Mouse (Mus musculus) liver, embryonic 16.5 days (tissue): ENCODE data around the gene Sacm1l. TPM values are rescaled to one million over a fixed set of nuclear protein-coding genes. Genes with fewer than 3 reads are reported as not detected.
A peak's percentile ranks its signal among the peaks of the same experiment; 100 is the strongest.

Experiments used
- ATAC-seq: fragments of 200-750 bp; cut with Nextera tagmentation; 2 replicates; pipeline ENCODE4 v1.8.0; 2017; ENCODE audit warnings: low read depth, mild to moderate bottlenecking, moderate number of reproducible peaks, moderate library complexity
- H3K27ac ChIP-seq: fragments of 300-500 bp; sonication (generic); 2 replicates; pipeline ENCODE4 v1.5.1; 2014; ENCODE audit warnings: mild to moderate bottlenecking, low read length
- H3K27me3 ChIP-seq: fragments of 300-500 bp; sonication (generic); 2 replicates; pipeline ENCODE4 v1.6.1; 2014; ENCODE audit warnings: low read depth, low read length, mixed read lengths; ENCODE audit not compliant: control insufficient read depth, insufficient read depth
- H3K36me3 ChIP-seq: fragments of 300-500 bp; sonication (generic); 2 replicates; pipeline ENCODE4 v1.6.1; 2014; ENCODE audit warnings: mild to moderate bottlenecking; ENCODE audit not compliant: control insufficient read depth, insufficient read depth
- H3K4me1 ChIP-seq: fragments of 300-500 bp; sonication (generic); 2 replicates; pipeline ENCODE4 v1.6.1; 2014; ENCODE audit warnings: low read depth, low read length, mixed read lengths; ENCODE audit not compliant: control insufficient read depth
- H3K4me2 ChIP-seq: fragments of 300-500 bp; sonication (generic); 2 replicates; pipeline ENCODE4 v1.6.1; 2014; ENCODE audit warnings: low read depth, low read length, mixed read lengths
- H3K4me3 ChIP-seq: fragments of 300-500 bp; sonication (generic); 2 replicates; pipeline ENCODE4 v1.5.1; 2014; ENCODE audit warnings: low read depth, mild to moderate bottlenecking, low read length
- H3K9ac ChIP-seq: fragments of 300-500 bp; sonication (generic); 2 replicates; pipeline ENCODE4 v1.6.1; 2014; ENCODE audit warnings: low read depth, low read length
- H3K9me3 ChIP-seq: fragments of 300-500 bp; sonication (generic); replicated peaks from 2 replicates; pipeline ENCODE4 v1.6.1; 2016; ENCODE audit warnings: low read length; ENCODE audit not compliant: control insufficient read depth
- WGBS: fragments of 180-500 bp; shearing (Covaris S2); extraction: QIAGEN DNeasy Blood & Tissue Kit; methylation state at CpG from one replicate; pipeline ENCODE4 v1.1.7; 2014; ENCODE audit not compliant: insufficient replicate concordance; 5-methylcytosine and 5-hydroxymethylcytosine counted together
- polyA plus RNA-seq: library from polyadenylated mRNA; unstranded; fragments of >200 nt; fragmentation: Nextera tagmentation; extraction: Ambion mirVana; gene quantifications from 2 replicates; pipeline ENCODE4 v1.2.1, GENCODE M21; 2015

Sacm1l gene
- polyA plus RNA-seq, 1 experiment from 2014 or later = 25.7 TPM

DNA sequence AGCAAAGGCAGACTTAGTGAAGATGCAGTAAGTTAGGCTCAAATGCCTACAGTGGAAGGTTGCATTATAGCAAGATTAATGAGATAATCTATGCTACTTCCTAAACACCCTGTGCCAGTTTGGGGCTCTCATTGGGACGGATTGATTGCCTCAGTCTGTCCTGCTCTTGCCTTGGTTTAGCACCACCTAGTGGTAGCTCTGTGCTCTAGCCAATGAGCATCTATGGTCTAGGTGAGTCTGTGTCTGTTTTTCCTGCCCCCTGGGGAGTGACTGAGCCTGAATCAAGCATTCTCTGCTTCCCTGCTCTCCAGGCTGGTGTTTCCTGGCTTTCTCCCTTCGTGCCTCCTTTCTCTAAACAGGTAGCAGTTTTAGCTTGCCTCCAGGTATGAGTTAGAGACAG lies 25.2 kb upstream of the Sacm1l start:
- 1% methylated on average over 2 of the region's 2 CpGs for WGBS
- peak; percentile 85 for ATAC-seq
- no peak overlapping the region for H3K27ac ChIP-seq
- H3K27me3 ChIP-seq = no peaks in the 10 kb centered on the region
- no peaks in the 10 kb centered on the region; the same call in 1 of the 2 replicates for H3K4me1 ChIP-seq
- no peak overlapping the region for H3K9ac ChIP-seq
- peaks cover 9% of the 10 kb centered on the region; the same call in 1 of the 2 replicates for H3K36me3 ChIP-seq
- no peak overlapping the region for H3K4me3 ChIP-seq
- H3K4me2 ChIP-seq = no peak overlapping the region
- no peaks in the 10 kb centered on the region for H3K9me3 ChIP-seq

GRCm38 (mm10) chr9:123505598-123505997 lies 24.0 kb upstream of the Sacm1l start:
- H3K4me1 ChIP-seq = no peaks in the 10 kb centered on the region; the same call in 1 of the 2 replicates
- no peak overlapping the region for H3K27ac ChIP-seq
- H3K4me3 ChIP-seq = no peak overlapping the region
- H3K36me3 ChIP-seq = peaks cover 9% of the 10 kb centered on the region; the same call in 1 of the 2 replicates
- WGBS = 64% methylated on average over 1 of the region's 1 CpGs
- no peak overlapping the region for H3K4me2 ChIP-seq
- no peaks in the 10 kb centered on the region for H3K9me3 ChIP-seq
- ATAC-seq = no peak
- no peaks in the 10 kb centered on the region for H3K27me3 ChIP-seq
- no peak overlapping the region for H3K9ac ChIP-seq

GRCm38 (mm10) chr9:123506270-123507146 lies 23.1 kb upstream of the Sacm1l start:
- Histone ChIP-seq H3K4me3 (no peak overlapping the region), H3K9me3 (no peaks in the 10 kb centered on the region), H3K27me3 (no peaks in the 10 kb centered on the region), H3K27ac (no peak overlapping the region), H3K4me2 (no peak overlapping the region), H3K36me3 (peaks cover 12% of the 10 kb centered on the region; the same call in 1 of the 2 replicates), H3K9ac (no peak overlapping the region), H3K4me1 (no peaks in the 10 kb centered on the region; the same call in 1 of the 2 replicates)
- no peak for ATAC-seq
- WGBS = 71% methylated on average over 4 of the region's 4 CpGs

GRCm38 (mm10) chr9:123507380-123507779 lies 22.2 kb upstream of the Sacm1l start:
- Histone ChIP-seq H3K9me3 (no peaks in the 10 kb centered on the region), H3K27me3 (no peaks in the 10 kb centered on the region), H3K4me1 (no peaks in the 10 kb centered on the region; the same call in 1 of the 2 replicates), H3K4me3 (no peak overlapping the region), H3K4me2 (no peak overlapping the region), H3K9ac (no peak overlapping the region), H3K36me3 (peaks cover 10% of the 10 kb centered on the region; the same call in 1 of the 2 replicates), H3K27ac (no peak overlapping the region)
- 75% methylated on average over 2 of the region's 2 CpGs for WGBS
- no peak for ATAC-seq

- Histone ChIP-seq H3K27me3 (no peaks in the 10 kb centered on the region), H3K36me3 (peaks cover 2% of the 10 kb centered on the region; the same call in 1 of the 2 replicates), H3K9ac (no peak overlapping the region), H3K9me3 (no peaks in the 10 kb centered on the region), H3K27ac (no peak overlapping the region), H3K4me2 (no peak overlapping the region), H3K4me1 (no peaks in the 10 kb centered on the region; the same call in 1 of the 2 replicates), H3K4me3 (no peak overlapping the region)
- 75% methylated on average over 2 of the region's 2 CpGs for WGBS
- ATAC-seq = no peak
Observed at GRCm38 (mm10) chr9:123508986-123509385, 20.6 kb upstream of the Sacm1l start.

DNA sequence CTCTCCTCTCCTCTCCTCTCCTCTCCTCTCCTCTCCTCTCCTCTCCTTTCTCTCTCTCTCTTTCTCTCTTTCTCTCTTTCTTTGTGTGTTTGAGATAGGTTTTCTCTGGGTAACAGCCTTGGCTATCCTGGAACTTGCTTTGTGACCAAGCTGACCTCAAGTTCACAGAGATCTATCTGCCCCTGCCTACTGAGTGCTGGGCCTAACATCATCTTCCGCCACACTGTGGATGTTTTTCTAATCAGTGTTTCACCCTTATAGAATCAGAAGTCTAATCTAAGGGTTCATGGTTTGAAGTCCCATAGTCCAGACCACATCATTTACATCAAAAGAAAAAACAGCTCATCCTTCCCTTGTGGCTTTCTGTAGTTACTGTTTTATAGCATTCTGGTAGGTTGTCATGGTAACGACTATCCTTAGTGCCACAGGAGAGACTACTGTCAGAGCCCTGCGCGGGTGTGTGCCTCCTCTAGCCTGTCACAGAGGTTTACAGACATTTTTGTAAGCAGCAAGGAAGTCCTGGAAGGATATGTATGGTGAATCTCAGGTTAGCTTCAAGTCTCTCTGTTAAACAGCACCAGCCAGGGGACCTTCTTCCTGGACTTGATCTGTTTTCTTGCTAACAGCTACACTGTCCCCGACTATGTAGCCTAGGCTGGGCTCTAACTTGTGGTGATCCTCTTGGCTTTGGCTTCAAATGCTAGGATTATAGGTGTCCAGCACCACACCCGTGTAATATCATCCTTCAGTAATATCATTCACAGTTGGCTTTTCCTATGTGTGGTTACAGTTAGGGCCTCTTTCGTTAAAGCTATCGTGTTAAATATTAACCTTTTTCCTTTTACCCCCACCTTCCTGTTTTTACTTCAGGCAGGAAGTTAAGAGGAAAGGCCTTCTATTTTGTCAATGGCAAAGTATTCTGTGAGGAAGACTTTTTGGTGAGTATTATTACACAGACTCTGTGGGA lies 19.6 kb upstream of the Sacm1l start:
- Histone ChIP-seq H3K27ac (peak overlapping the region; percentile 43; the same call in 1 of the 2 replicates), H3K4me1 (no peaks in the 10 kb centered on the region; the same call in 1 of the 2 replicates), H3K4me3 (no peak overlapping the region), H3K36me3 (peaks cover 2% of the 10 kb centered on the region; the same call in 1 of the 2 replicates), H3K9me3 (no peaks in the 10 kb centered on the region), H3K4me2 (no peak overlapping the region), H3K9ac (no peak overlapping the region), H3K27me3 (no peaks in the 10 kb centered on the region)
- peak; percentile 25; the same call in 1 of the 2 replicates for ATAC-seq
- WGBS = 39% methylated on average over 8 of the region's 8 CpGs

GRCm38 (mm10) chr9:123510926-123511325 lies 18.6 kb upstream of the Sacm1l start:
- no peak overlapping the region for H3K4me2 ChIP-seq
- no peak overlapping the region for H3K4me3 ChIP-seq
- H3K9me3 ChIP-seq = no peaks in the 10 kb centered on the region
- H3K27ac ChIP-seq = peak overlapping the region; percentile 11; the same call in 1 of the 2 replicates
- no peaks in the 10 kb centered on the region for H3K4me1 ChIP-seq
- no peak for ATAC-seq
- no peak overlapping the region for H3K9ac ChIP-seq
- H3K36me3 ChIP-seq = peaks cover 2% of the 10 kb centered on the region; the same call in 1 of the 2 replicates
- no peaks in the 10 kb centered on the region for H3K27me3 ChIP-seq
- WGBS = 81% methylated on average over 5 of the region's 5 CpGs

- Histone ChIP-seq H3K27me3 (no peaks in the 10 kb centered on the region), H3K9ac (no peak overlapping the region), H3K27ac (no peak overlapping the region), H3K4me3 (no peak overlapping the region), H3K4me2 (no peak overlapping the region), H3K36me3 (peaks cover 8% of the 10 kb centered on the region; the same call in 1 of the 2 replicates), H3K9me3 (no peaks in the 10 kb centered on the region), H3K4me1 (no peaks in the 10 kb centered on the region)
- WGBS = 66% methylated on average over 2 of the region's 2 CpGs
- no peak for ATAC-seq
Observed at GRCm38 (mm10) chr9:123512482-123512881, 17.1 kb upstream of the Sacm1l start.
